Mouse (Mus musculus): ENCODE data around the gene Foxl1. TPM values are rescaled to one million over a fixed set of nuclear protein-coding genes. Genes with fewer than 3 reads are reported as not detected.

Foxl1 gene
- polyA plus RNA-seq, 1 experiment from 2014 or later = 7.9 TPM

- peaks cover 30% of the 10 kb centered on the region for H3K36me3 ChIP-seq (ENCODE audit: insufficient read depth)
- no peaks in the 10 kb centered on the region for H3K9me3 ChIP-seq (ENCODE audit: low read depth, low read length)
- peak; percentile 62 for DNase-seq
- no peak for TF ChIP-seq CTCF (IDR thresholded peaks at IDR 0.05; ENCODE audit: low read depth)
- ATAC-seq (ENCODE audit: insufficient read depth) = no peak
- peak overlapping the region; percentile 99 for H3K27ac ChIP-seq (ENCODE audit: low read depth)
- WGBS = 2% methylated on average over 57 of the region's 57 CpGs
- peak overlapping the region; percentile 84 for H3K4me2 ChIP-seq
- H3K4me1 ChIP-seq (ENCODE audit: insufficient read depth) = no peaks in the 10 kb centered on the region
- peak overlapping the region; percentile 87 for H3K9ac ChIP-seq
- H3K27me3 ChIP-seq (ENCODE audit: insufficient read depth, low read length) = peaks cover 85% of the 10 kb centered on the region
- peak overlapping the region; percentile 76 for H3K4me3 ChIP-seq (ENCODE audit: low read depth, low read length)
Observed at GRCm38 (mm10) chr8:121082218-121083092, 45.3 kb upstream of the Foxl1 start.

GRCm38 (mm10) chr8:121083093-121083935 is 44.4 kb upstream of the Foxl1 start:
- Histone ChIP-seq H3K4me2 (peak overlapping the region; percentile 84), H3K27ac (ENCODE audit: low read depth) (peak overlapping the region; percentile 99), H3K27me3 (ENCODE audit: insufficient read depth, low read length) (peaks cover 77% of the 10 kb centered on the region), H3K9me3 (ENCODE audit: low read depth, low read length) (no peaks in the 10 kb centered on the region), H3K36me3 (ENCODE audit: insufficient read depth) (peaks cover 28% of the 10 kb centered on the region), H3K4me1 (ENCODE audit: insufficient read depth) (no peaks in the 10 kb centered on the region), H3K9ac (peak overlapping the region; percentile 87), H3K4me3 (ENCODE audit: low read depth, low read length) (peak overlapping the region; percentile 76)
- DNase-seq (peak; percentile 91), ATAC-seq (ENCODE audit: insufficient read depth) (peak; percentile 82)
- no peak for TF ChIP-seq CTCF (IDR thresholded peaks at IDR 0.05; ENCODE audit: low read depth)
- WGBS = under 1% methylated on average over 89 of the region's 89 CpGs

- H3K9me3 ChIP-seq (ENCODE audit: low read depth, low read length) = no peaks in the 10 kb centered on the region
- H3K36me3 ChIP-seq (ENCODE audit: insufficient read depth) = peaks cover 30% of the 10 kb centered on the region
- H3K4me3 ChIP-seq (ENCODE audit: low read depth, low read length) = peak overlapping the region; percentile 76
- peak overlapping the region; percentile 84 for H3K4me2 ChIP-seq
- peak overlapping the region; percentile 87 for H3K9ac ChIP-seq
- 0% methylated on average over 9 of the region's 27 CpGs for WGBS
- peaks cover 74% of the 10 kb centered on the region for H3K27me3 ChIP-seq (ENCODE audit: insufficient read depth, low read length)
- no peak for TF ChIP-seq CTCF (IDR thresholded peaks at IDR 0.05; ENCODE audit: low read depth)
- H3K27ac ChIP-seq (ENCODE audit: low read depth) = peak overlapping the region; percentile 99
- ATAC-seq (ENCODE audit: insufficient read depth) (peak; percentile 67), DNase-seq (no peak)
- H3K4me1 ChIP-seq (ENCODE audit: insufficient read depth) = no peaks in the 10 kb centered on the region
Observed at GRCm38 (mm10) chr8:121083936-121084209, 43.9 kb upstream of the Foxl1 start.

GRCm38 (mm10) chr8:121084210-121084951 is 43.4 kb upstream of the Foxl1 start, which contains the start of gene Foxf1:
TSS of gene Foxf1 (plus strand) at chr8:121084386.
- peaks cover 4% of the 10 kb centered on the region; the same call in 1 of the 2 replicates for H3K4me1 ChIP-seq (ENCODE audit: insufficient read depth)
- no peaks in the 10 kb centered on the region for H3K9me3 ChIP-seq (ENCODE audit: low read depth, low read length)
- peaks cover 35% of the 10 kb centered on the region for H3K36me3 ChIP-seq (ENCODE audit: insufficient read depth)
- peak; percentile 91 for DNase-seq
- under 1% methylated on average over 81 of the region's 83 CpGs for WGBS
- peak; percentile 80 for ATAC-seq (ENCODE audit: insufficient read depth)
- peak within 1 kb of the TSS; percentile 87 for H3K9ac ChIP-seq
- peaks cover 78% of the 10 kb centered on the region for H3K27me3 ChIP-seq (ENCODE audit: insufficient read depth, low read length)
- TF ChIP-seq CTCF (IDR thresholded peaks at IDR 0.05; ENCODE audit: low read depth) = no peak
- H3K27ac ChIP-seq (ENCODE audit: low read depth) = peak within 1 kb of the TSS; percentile 99
- H3K4me3 ChIP-seq (ENCODE audit: low read depth, low read length) = peak within 1 kb of the TSS; percentile 76
- peak within 1 kb of the TSS; percentile 84 for H3K4me2 ChIP-seq

DNA sequence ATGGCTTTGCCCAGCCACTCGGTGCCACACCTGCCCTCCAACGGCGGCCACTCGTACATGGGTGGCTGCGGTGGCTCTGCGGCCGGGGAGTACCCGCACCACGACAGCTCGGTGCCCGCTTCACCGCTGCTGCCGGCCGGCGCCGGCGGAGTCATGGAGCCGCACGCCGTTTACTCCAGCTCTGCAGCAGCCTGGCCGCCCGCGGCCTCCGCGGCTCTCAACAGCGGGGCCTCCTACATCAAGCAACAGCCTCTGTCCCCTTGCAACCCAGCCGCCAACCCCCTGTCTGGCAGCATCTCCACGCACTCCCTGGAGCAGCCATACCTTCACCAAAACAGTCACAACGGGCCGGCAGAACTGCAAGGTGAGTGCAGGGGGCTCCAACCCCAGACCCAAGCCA is 42.7 kb upstream of the Foxl1 start:
- Histone ChIP-seq H3K9me3 (ENCODE audit: low read depth, low read length) (no peaks in the 10 kb centered on the region), H3K36me3 (ENCODE audit: insufficient read depth) (peaks cover 42% of the 10 kb centered on the region), H3K4me2 (peak overlapping the region; percentile 84), H3K27me3 (ENCODE audit: insufficient read depth, low read length) (peaks cover 80% of the 10 kb centered on the region), H3K4me3 (ENCODE audit: low read depth, low read length) (peak overlapping the region; percentile 76), H3K4me1 (ENCODE audit: insufficient read depth) (peaks cover 4% of the 10 kb centered on the region; the same call in 1 of the 2 replicates), H3K27ac (ENCODE audit: low read depth) (peak overlapping the region; percentile 99), H3K9ac (peak overlapping the region; percentile 87)
- TF ChIP-seq CTCF (IDR thresholded peaks at IDR 0.05; ENCODE audit: low read depth) = no peak
- ATAC-seq (ENCODE audit: insufficient read depth) = no peak
- DNase-seq = no peak
- WGBS = 2% methylated on average over 30 of the region's 30 CpGs

DNA sequence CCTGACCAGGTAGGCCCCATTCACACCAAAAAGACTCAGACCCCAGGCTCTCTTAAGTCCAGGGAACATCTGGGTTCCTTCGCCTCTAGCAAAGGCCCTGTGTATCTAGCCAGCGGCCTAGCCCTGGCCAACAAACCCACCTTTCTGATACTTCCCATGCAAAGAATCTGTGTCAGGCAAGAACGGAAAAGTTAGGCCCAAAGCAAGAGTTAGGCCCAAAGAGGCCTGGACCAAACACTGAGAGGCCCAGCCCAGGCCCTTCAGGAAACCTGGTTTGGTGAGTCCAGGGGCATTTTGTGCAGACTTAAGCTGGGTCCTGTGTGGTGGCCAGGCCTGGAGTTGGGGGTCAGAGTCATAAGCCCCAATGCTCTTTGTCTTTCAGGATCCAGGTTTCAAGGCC is 42.2 kb upstream of the Foxl1 start:
- Histone ChIP-seq H3K36me3 (ENCODE audit: insufficient read depth) (peaks cover 44% of the 10 kb centered on the region), H3K9me3 (ENCODE audit: low read depth, low read length) (no peaks in the 10 kb centered on the region), H3K4me3 (ENCODE audit: low read depth, low read length) (peak overlapping the region; percentile 76), H3K27ac (ENCODE audit: low read depth) (peak overlapping the region; percentile 99), H3K4me2 (peak overlapping the region; percentile 84), H3K9ac (peak overlapping the region; percentile 87), H3K4me1 (ENCODE audit: insufficient read depth) (peaks cover 4% of the 10 kb centered on the region; the same call in 1 of the 2 replicates), H3K27me3 (ENCODE audit: insufficient read depth, low read length) (peaks cover 80% of the 10 kb centered on the region)
- no peak for TF ChIP-seq CTCF (IDR thresholded peaks at IDR 0.05; ENCODE audit: low read depth)
- WGBS = 28% methylated on average over 3 of the region's 3 CpGs
- no peak for ATAC-seq (ENCODE audit: insufficient read depth)
- DNase-seq = peak; percentile 49
